Mouse (Mus musculus): ENCODE results near the gene Arhgap31. TPM values are rescaled to one million over a fixed set of nuclear protein-coding genes. Genes with fewer than 3 reads are reported as not detected.
A peak's percentile ranks its signal among the peaks of the same experiment; 100 is the strongest.

Gene Arhgap31
- polyA plus RNA-seq, 1 experiment from 2014 or later, result 23.9 TPM

DNA sequence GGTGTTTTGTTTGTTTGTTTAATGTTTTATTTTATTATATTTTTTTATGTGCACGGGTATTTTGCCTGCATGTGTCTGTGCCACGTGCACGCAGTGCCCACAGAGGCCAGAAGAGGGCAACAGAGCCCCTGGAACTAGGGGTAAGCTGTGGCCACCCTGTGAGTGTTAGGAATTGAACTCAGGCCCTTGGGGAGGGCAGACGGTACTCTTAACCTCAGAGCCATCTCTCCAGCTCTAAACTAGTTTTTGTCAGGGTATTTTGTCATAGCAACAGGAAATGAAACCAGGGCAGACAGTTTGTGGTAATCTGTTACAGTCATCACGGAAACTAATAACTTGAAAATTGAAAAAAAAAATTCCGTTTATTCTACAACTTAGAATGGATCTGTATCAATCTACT is 80.9 kb downstream of the Arhgap31 start:
- H3K4me1 ChIP-seq (replicated peaks; ENCODE audit: control insufficient read depth, insufficient read depth, low read length), result peaks cover 5% of the 10 kb centered on the region
- H3K9me3 ChIP-seq (ENCODE audit: control insufficient read depth, low read length), result no peaks in the 10 kb centered on the region
- H3K27me3 ChIP-seq (ENCODE audit: control insufficient read depth, insufficient read depth, low read depth, low read length), result no peaks in the 10 kb centered on the region
- WGBS, result 59% methylated on average over 6 of the region's 6 CpGs
- H3K27ac ChIP-seq (ENCODE audit: low read length), result no peak overlapping the region
- ATAC-seq (ENCODE audit: low read depth), result no peak
- H3K9ac ChIP-seq (ENCODE audit: low read length), result no peak overlapping the region
- H3K36me3 ChIP-seq (ENCODE audit: control insufficient read depth, insufficient read depth, low read length), result peaks cover 3% of the 10 kb centered on the region
- H3K4me3 ChIP-seq (ENCODE audit: low read length), result no peak overlapping the region
- H3K4me2 ChIP-seq (ENCODE audit: low read depth, low read length), result no peak overlapping the region

DNA sequence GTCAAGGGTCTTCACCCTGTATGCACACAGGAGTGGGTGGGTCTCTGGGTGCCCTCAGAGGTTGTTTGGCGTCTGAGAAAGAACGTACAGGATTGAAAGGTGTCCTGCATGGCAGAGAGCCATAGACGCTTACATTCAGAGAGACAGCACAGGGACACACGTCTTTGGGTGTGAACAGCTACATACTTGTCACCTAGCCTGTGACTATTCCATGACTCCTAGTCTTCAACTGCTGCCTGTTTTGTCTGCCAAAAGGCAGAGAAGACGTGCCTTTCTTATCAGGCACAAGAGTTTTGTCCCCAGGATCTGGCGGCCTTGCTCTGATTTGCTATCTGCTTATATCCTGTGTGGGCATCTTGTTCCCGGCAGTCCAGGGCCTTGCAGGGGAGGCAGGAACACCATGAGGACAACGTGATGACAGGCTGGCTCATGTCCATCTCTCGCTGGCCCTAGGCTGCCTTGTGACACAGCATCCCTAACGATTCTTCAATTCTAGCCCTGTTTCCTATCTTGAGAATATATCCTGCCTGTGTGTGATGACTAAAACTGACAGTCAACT is 87.2 kb downstream of the Arhgap31 start:
- H3K27me3 ChIP-seq (ENCODE audit: control insufficient read depth, insufficient read depth, low read depth, low read length), result no peaks in the 10 kb centered on the region
- no peak overlapping the region for H3K27ac ChIP-seq (ENCODE audit: low read length)
- peaks cover 30% of the 10 kb centered on the region for H3K4me1 ChIP-seq (replicated peaks; ENCODE audit: control insufficient read depth, insufficient read depth, low read length)
- H3K4me2 ChIP-seq (ENCODE audit: low read depth, low read length), result no peak overlapping the region
- WGBS, result 45% methylated on average over 10 of the region's 10 CpGs
- no peak overlapping the region for H3K4me3 ChIP-seq (ENCODE audit: low read length)
- H3K36me3 ChIP-seq (ENCODE audit: control insufficient read depth, insufficient read depth, low read length), result peaks cover 10% of the 10 kb centered on the region
- no peak; the same call in 1 of the 2 replicates for ATAC-seq (ENCODE audit: low read depth)
- no peaks in the 10 kb centered on the region for H3K9me3 ChIP-seq (ENCODE audit: control insufficient read depth, low read length)
- H3K9ac ChIP-seq (ENCODE audit: low read length), result no peak overlapping the region

GRCm38 (mm10) chr16:38625411-38625810 is 87.7 kb downstream of the Arhgap31 start:
- Histone ChIP-seq H3K4me3 (ENCODE audit: low read length) (no peak overlapping the region), H3K27me3 (ENCODE audit: control insufficient read depth, insufficient read depth, low read depth, low read length) (no peaks in the 10 kb centered on the region), H3K9ac (ENCODE audit: low read length) (no peak overlapping the region), H3K36me3 (ENCODE audit: control insufficient read depth, insufficient read depth, low read length) (peaks cover 10% of the 10 kb centered on the region), H3K4me2 (ENCODE audit: low read depth, low read length) (no peak overlapping the region), H3K27ac (ENCODE audit: low read length) (no peak overlapping the region), H3K9me3 (ENCODE audit: control insufficient read depth, low read length) (no peaks in the 10 kb centered on the region), H3K4me1 (replicated peaks; ENCODE audit: control insufficient read depth, insufficient read depth, low read length) (peaks cover 32% of the 10 kb centered on the region)
- WGBS, result 57% methylated on average over 7 of the region's 7 CpGs
- ATAC-seq (ENCODE audit: low read depth), result no peak

DNA sequence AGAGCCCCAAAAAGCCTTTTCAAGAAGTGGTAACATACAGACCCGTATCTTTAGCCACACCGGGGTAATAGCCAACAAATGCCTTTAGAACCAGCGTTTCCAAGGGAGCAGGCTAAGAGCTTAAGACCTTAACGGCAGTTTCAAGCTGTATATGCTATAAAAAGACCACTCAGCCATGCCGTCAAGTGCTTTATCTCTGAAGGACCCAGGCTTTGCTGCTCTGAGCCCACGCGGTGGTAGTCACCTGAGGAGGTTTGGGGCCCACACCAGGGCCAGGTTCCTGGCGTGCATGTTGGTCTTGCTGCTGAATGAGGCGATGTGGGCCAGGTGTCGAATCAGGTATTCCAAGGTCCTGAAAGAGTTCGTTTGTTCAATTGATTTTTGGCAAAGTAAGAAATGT is 88.8 kb downstream of the Arhgap31 start:
- H3K4me2 ChIP-seq (ENCODE audit: low read depth, low read length), result no peak overlapping the region
- no peaks in the 10 kb centered on the region for H3K9me3 ChIP-seq (ENCODE audit: control insufficient read depth, low read length)
- H3K4me3 ChIP-seq (ENCODE audit: low read length), result no peak overlapping the region
- H3K27ac ChIP-seq (ENCODE audit: low read length), result peak overlapping the region; percentile 21
- H3K4me1 ChIP-seq (replicated peaks; ENCODE audit: control insufficient read depth, insufficient read depth, low read length), result peaks cover 32% of the 10 kb centered on the region
- no peak overlapping the region for H3K9ac ChIP-seq (ENCODE audit: low read length)
- peak; percentile 53 for ATAC-seq (ENCODE audit: low read depth)
- 56% methylated on average over 11 of the region's 11 CpGs for WGBS
- H3K36me3 ChIP-seq (ENCODE audit: control insufficient read depth, insufficient read depth, low read length), result peaks cover 11% of the 10 kb centered on the region
- H3K27me3 ChIP-seq (ENCODE audit: control insufficient read depth, insufficient read depth, low read depth, low read length), result no peaks in the 10 kb centered on the region

- Histone ChIP-seq H3K4me3 (ENCODE audit: low read length) (no peak overlapping the region), H3K9ac (ENCODE audit: low read length) (no peak overlapping the region), H3K4me2 (ENCODE audit: low read depth, low read length) (no peak overlapping the region), H3K27ac (ENCODE audit: low read length) (no peak overlapping the region), H3K9me3 (ENCODE audit: control insufficient read depth, low read length) (no peaks in the 10 kb centered on the region), H3K36me3 (ENCODE audit: control insufficient read depth, insufficient read depth, low read length) (peaks cover 14% of the 10 kb centered on the region), H3K4me1 (replicated peaks; ENCODE audit: control insufficient read depth, insufficient read depth, low read length) (peaks cover 32% of the 10 kb centered on the region), H3K27me3 (ENCODE audit: control insufficient read depth, insufficient read depth, low read depth, low read length) (no peaks in the 10 kb centered on the region)
- 61% methylated on average over 2 of the region's 2 CpGs for WGBS
- ATAC-seq (ENCODE audit: low read depth), result no peak
Measured at GRCm38 (mm10) chr16:38622283-38622682, 90.8 kb downstream of the Arhgap31 start.

GRCm38 (mm10) chr16:38620696-38621450 is 92.2 kb downstream of the Arhgap31 start:
- peaks cover 31% of the 10 kb centered on the region for H3K4me1 ChIP-seq (replicated peaks; ENCODE audit: control insufficient read depth, insufficient read depth, low read length)
- H3K36me3 ChIP-seq (ENCODE audit: control insufficient read depth, insufficient read depth, low read length), result peaks cover 17% of the 10 kb centered on the region
- H3K4me2 ChIP-seq (ENCODE audit: low read depth, low read length), result no peak overlapping the region
- H3K9me3 ChIP-seq (ENCODE audit: control insufficient read depth, low read length), result no peaks in the 10 kb centered on the region
- WGBS, result 67% methylated on average over 16 of the region's 16 CpGs
- peak overlapping the region; percentile 72 for H3K27ac ChIP-seq (ENCODE audit: low read length)
- H3K27me3 ChIP-seq (ENCODE audit: control insufficient read depth, insufficient read depth, low read depth, low read length), result no peaks in the 10 kb centered on the region
- H3K4me3 ChIP-seq (ENCODE audit: low read length), result no peak overlapping the region
- ATAC-seq (ENCODE audit: low read depth), result peak; percentile 81
- no peak overlapping the region for H3K9ac ChIP-seq (ENCODE audit: low read length)

- peaks cover 14% of the 10 kb centered on the region for H3K36me3 ChIP-seq (ENCODE audit: control insufficient read depth, insufficient read depth, low read length)
- no peak overlapping the region for H3K9ac ChIP-seq (ENCODE audit: low read length)
- H3K4me1 ChIP-seq (replicated peaks; ENCODE audit: control insufficient read depth, insufficient read depth, low read length), result peaks cover 20% of the 10 kb centered on the region
- H3K9me3 ChIP-seq (ENCODE audit: control insufficient read depth, low read length), result no peaks in the 10 kb centered on the region; the same call in 1 of the 2 replicates
- H3K4me3 ChIP-seq (ENCODE audit: low read length), result no peak overlapping the region
- peak; percentile 35; the same call in 1 of the 2 replicates for ATAC-seq (ENCODE audit: low read depth)
- H3K27me3 ChIP-seq (ENCODE audit: control insufficient read depth, insufficient read depth, low read depth, low read length), result no peaks in the 10 kb centered on the region
- no peak overlapping the region for H3K4me2 ChIP-seq (ENCODE audit: low read depth, low read length)
- no peak overlapping the region for H3K27ac ChIP-seq (ENCODE audit: low read length)
- 27% methylated on average over 6 of the region's 6 CpGs for WGBS
Measured at GRCm38 (mm10) chr16:38619054-38619453, 94.0 kb downstream of the Arhgap31 start.

- H3K4me2 ChIP-seq (ENCODE audit: low read depth, low read length), result no peak overlapping the region
Measured at GRCm38 (mm10) chr16:38617977-38618376, 95.1 kb downstream of the Arhgap31 start.

GRCm38 (mm10) chr16:38613646-38614045 is 99.4 kb downstream of the Arhgap31 start:
- H3K9me3 ChIP-seq (ENCODE audit: control insufficient read depth, low read length), result no peaks in the 10 kb centered on the region; the same call in 1 of the 2 replicates
- no peak overlapping the region for H3K4me2 ChIP-seq (ENCODE audit: low read depth, low read length)
- H3K9ac ChIP-seq (ENCODE audit: low read length), result no peak overlapping the region
- H3K4me3 ChIP-seq (ENCODE audit: low read length), result no peak overlapping the region
- H3K36me3 ChIP-seq (ENCODE audit: control insufficient read depth, insufficient read depth, low read length), result peaks cover 42% of the 10 kb centered on the region
- WGBS, result 92% methylated on average over 6 of the region's 6 CpGs
- H3K4me1 ChIP-seq (replicated peaks; ENCODE audit: control insufficient read depth, insufficient read depth, low read length), result no peaks in the 10 kb centered on the region
- H3K27ac ChIP-seq (ENCODE audit: low read length), result no peak overlapping the region
- no peaks in the 10 kb centered on the region for H3K27me3 ChIP-seq (ENCODE audit: control insufficient read depth, insufficient read depth, low read depth, low read length)
- ATAC-seq (ENCODE audit: low read depth), result no peak

More at GRCm38 (mm10) chr16:38617977-38618376, 95.1 kb downstream of the Arhgap31 start:
- H3K4me3 ChIP-seq (ENCODE audit: low read length), result no peak overlapping the region
- H3K27ac ChIP-seq (ENCODE audit: low read length), result no peak overlapping the region
- ATAC-seq (ENCODE audit: low read depth), result no peak
- H3K9me3 ChIP-seq (ENCODE audit: control insufficient read depth, low read length), result no peaks in the 10 kb centered on the region; the same call in 1 of the 2 replicates
- H3K36me3 ChIP-seq (ENCODE audit: control insufficient read depth, insufficient read depth, low read length), result peaks cover 15% of the 10 kb centered on the region
- WGBS, result 92% methylated on average over 13 of the region's 13 CpGs
- peaks cover 11% of the 10 kb centered on the region for H3K4me1 ChIP-seq (replicated peaks; ENCODE audit: control insufficient read depth, insufficient read depth, low read length)
- no peak overlapping the region for H3K9ac ChIP-seq (ENCODE audit: low read length)
- no peaks in the 10 kb centered on the region for H3K27me3 ChIP-seq (ENCODE audit: control insufficient read depth, insufficient read depth, low read depth, low read length)
